Mouse (Mus musculus) lung, adult 2 months (tissue): ENCODE data around the gene Tenm4.

ENCODE experiments used
- CTCF ChIP-seq: fragments of 200-500 bp; IDR thresholded peaks from 2 replicates; pipeline ENCODE4 v1.5.1; 2011; ENCODE audit warnings: mild to moderate bottlenecking, low read length, control low read depth; ENCODE audit not compliant: insufficient read depth
- POLR2A ChIP-seq: fragments of 200-500 bp; IDR thresholded peaks from 2 replicates; pipeline ENCODE4 v1.6.1; 2011; ENCODE audit warnings: low read depth, mild to moderate bottlenecking, control low read depth, low read length, borderline replicate concordance; ENCODE audit errors: extremely low read depth

DNA sequence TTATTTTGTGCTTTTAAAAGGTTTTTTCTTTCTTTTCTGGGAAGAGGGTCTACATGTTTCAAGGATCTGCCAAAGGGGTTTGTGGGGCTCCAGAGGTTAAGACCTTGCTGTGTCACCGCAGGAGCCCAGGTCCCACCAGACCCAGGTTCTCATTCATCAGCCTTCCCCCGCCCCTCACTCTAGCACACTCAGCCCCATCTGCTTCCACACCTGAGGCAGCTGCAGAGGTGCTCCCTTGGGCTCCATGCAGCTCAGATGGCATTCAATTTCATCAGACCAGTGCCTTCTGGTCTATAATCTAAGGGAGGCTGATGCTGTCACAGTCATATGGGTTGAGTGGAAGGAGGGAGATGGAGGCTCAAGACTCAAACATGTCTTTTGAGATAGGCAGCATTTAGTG lies 172.6 kb downstream of the Tenm4 start:
- TF ChIP-seq CTCF (no peak), POLR2A (no peak)
